Mouse (Mus musculus) embryo, embryonic 9.5 days (tissue): ENCODE data around the gene Wfdc15a.
A peak's percentile ranks its signal among the peaks of the same experiment; 100 is the strongest.

Source experiments
- DNase-seq: peaks from one replicate; pipeline ENCODE4 v3.0.0-alpha.2; 2017; ENCODE audit errors: extremely low spot score

Gene Wfdc15a

GRCm38 (mm10) chr2:164177831-164178230, 22.1 kb downstream of the Wfdc15a start:
- DNase-seq, result no peak

DNA sequence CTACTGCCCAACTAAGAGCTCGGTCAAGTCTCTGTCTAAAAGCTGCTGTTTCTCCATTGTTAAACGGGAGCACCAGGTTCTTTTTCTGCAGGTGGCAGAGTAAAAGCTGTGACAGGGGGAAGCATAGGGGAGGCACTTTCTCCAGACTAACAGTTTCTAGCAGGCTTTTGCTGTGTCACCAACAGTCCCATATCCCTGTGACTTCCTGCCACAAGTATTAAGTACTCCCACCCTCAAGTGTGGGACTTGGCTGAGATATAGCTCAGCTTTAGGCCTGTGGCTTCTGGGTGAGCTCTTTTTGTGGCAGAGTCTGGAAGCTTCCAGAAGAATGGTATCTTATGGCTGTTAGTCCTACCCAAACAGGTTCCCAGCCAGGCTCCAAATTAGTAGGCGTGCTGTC, 24.1 kb downstream of the Wfdc15a start:
- DNase-seq, result no peak

DNA sequence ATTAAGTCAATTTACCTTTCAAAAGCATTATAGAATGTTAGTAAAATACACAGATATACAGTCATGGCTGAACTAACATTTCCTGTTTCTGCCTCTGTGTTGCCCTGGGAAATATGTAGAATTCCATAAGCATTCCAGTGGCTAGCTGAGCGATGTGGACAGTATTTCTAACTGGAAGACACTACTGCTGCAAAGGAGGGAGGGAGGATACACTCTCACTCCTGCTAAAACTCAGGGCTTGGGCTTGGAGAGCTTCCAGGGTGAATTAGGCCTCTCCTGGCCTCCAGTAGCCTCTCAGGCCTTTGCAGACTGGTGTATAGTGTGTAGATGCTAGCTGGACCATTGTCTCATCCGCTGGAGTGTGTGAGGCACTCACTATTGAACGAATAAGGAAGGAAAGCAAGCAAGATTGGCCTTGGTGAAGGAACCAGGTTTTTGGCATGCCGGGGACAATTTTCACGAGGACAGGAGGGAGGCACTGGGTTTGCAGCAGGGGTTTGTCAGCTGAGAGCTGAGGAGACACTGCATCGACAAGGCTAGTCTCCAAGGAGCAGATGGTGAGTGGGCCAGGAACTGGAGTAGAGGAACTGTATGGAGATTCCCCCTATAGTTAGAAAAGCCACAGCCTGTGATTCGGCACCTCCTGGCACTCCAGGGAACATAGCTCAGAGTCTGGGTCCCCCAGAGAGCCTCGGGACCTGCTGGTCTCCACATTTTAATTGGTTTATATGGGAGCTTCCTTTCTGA, 25.1 kb downstream of the Wfdc15a start:
- DNase-seq, result no peak

GRCm38 (mm10) chr2:164173394-164173793, 26.5 kb downstream of the Wfdc15a start:
- DNase-seq, result no peak

GRCm38 (mm10) chr2:164170902-164171301, 29.0 kb downstream of the Wfdc15a start, which contains the start of gene Kcns1:
Kcns1 (minus strand) TSS chr2:164171113.
- peak; percentile 8 for DNase-seq

DNA sequence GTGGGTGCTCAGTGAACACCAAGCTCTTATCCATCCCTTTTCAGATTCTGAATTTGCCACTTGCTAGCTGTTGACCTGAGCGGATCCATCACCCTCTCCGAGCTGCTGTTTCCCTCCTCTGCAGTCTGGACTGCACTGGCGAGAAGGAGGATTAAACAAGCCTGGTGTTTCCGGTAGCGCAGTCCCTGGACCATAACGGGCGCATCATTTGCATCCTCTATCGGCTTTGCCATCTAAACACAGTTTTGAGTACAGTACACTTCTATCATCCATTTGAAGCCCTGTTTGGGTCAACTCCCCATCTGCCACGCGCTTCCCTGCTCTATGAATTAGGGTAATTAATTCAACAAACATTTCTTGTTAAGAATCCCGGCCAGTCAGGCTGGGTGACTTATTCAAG, 29.6 kb downstream of the Wfdc15a start:
- peak; percentile 24 for DNase-seq

GRCm38 (mm10) chr2:164168571-164168946, 31.4 kb downstream of the Wfdc15a start:
- DNase-seq, result no peak

- peak; percentile 27 for DNase-seq
Measured at GRCm38 (mm10) chr2:164167752-164168570, 32.0 kb downstream of the Wfdc15a start.

- DNase-seq, result no peak
Measured at GRCm38 (mm10) chr2:164164941-164165340, 35.0 kb downstream of the Wfdc15a start.

DNA sequence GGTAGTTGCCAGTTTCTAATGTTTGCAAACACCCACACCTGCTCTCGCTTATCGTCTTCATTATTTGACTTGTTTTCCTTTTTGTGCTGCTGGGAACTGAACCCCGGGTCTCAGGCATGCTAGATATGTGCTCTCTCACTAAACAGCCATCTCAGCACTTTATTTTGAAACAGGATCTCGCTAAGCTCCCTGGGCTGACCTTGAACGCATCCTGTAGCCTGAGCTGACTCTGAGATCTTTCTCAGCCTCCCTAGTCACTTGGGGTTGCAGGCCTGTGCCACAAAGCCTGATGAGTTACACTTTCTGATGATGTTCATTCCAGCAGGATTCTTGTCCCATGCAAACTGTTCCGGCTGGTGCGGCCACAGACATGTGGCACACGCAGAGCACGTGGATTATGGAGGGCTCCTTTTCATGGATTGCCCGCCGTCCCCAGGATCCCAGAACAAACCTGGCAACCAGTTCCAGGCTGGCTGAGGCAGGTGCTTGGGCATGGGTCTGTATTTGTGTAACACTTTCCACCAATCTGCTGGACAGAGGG, 38.3 kb downstream of the Wfdc15a start:
- no peak for DNase-seq

DNA sequence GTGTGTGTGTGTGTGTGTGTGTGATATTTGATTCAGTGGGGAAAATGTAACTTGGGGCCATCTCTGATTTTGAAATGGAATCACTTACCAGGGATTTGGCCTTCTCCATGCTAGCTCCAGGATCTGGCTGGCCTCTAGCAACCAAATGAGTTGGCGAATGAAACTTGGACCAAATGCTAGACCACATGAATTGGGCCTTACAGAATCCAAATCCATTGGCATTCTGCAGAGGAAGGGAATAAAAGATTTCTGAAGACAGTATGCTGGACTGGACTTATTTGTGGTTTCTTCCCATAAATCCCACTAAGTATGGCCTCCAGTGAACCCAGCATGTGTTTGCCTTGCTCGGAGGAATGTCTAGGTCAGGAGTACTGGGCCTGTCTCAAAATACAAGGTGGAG, 41.1 kb downstream of the Wfdc15a start:
- no peak for DNase-seq

DNA sequence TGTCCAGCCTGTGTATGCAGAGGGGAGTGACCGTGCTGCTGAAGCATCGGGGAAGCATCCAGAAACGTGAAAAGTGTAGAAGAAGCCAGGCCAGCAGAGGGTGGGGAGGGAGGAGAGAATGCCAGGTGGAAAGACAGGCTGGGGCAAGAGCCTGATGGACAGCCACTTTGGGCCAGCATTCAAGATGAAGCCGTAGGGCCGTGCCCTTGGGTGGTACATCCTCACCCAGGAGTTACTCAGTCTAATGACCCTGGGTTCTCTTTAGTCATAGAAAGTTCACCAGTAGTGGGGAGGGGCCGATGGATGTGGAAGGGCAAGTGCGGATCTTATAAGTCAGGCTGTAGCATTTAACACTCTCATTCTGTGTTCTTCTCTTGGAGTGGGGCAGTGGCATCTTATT, 43.8 kb downstream of the Wfdc15a start:
- no peak for DNase-seq

DNA sequence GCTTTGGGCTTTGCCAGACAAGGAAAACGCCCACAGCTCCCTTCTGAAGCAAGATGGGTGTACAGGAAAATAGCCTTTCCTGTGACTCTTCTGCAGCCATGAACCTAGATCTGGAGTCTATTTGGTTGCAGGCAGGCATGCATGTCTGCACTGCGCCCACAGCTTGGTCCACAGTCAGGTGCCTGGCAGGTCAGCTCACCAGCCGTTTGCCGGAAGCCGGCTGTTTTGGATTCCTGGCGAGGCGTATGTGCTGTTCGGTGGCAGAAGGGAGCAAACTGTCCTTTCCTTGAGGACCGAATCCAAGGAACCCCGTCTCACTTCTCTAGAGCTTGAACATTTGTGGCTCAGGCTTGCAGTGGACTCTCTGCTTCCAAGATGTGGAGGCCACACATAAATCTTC, 45.9 kb downstream of the Wfdc15a start:
- DNase-seq, result no peak

DNA sequence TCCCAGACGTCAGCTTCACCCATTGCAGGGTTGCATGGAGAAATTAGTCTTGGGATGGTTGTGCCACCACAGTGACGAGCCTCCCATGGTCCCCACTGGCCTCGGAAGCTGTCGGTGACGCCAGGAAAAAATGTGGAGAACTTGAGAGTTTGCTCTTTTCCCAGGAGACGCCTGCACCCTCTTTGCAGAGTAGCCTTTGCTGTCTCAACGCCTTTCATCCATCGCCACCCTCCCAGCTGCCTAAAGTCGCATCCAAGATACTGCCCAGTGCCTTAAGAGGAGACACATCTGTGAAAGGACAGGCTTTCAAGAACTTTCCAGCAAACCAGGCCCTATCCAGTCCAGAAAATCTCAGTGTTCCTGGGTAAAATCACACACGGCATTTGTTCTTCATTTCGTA, 47.6 kb downstream of the Wfdc15a start:
- no peak for DNase-seq

DNA sequence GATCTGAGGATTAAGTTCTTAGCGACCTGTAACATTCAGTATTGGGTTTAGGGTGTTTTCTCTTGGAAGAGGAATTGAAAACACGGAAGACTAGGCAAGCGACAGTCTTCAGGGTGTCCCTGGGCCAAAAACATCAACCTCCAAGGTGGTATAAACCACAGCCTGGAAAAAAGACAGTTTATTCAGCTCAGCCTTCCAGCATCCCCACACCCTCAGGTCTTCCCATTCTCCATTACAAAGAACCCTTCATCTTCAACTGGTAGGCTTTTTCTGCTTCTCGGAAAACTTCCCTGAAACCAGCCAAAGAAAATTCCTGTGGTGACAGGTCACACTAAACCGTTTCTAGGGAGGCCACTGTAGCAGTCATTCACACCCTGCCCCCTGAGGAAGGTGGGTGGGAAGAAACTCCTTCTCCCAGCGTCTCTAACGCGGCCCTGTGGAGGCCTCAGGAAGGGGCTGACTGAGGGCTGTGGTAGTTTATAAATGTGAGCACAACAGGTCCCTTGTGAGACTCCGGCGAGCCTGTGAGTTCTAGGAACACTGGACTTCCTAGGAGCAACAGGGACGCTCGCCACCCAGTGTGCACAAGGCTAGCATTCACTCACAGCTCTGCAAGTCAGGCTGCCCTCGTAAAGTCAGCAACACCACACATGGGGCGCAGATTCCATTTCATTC, 49.7 kb downstream of the Wfdc15a start:
- peak; percentile 7 for DNase-seq
